Mouse (Mus musculus) embryonic stem cell, embryonic (primary cell): ENCODE measurements around the gene Cdk4.
"Not testable (repeated sequence)": the region's sequence is repeated elsewhere in the genome, so short reads cannot be mapped to it uniquely, and the experiment has no call there.

Experiments
- CTCF ChIA-PET, 4 experiments: fragments of 300-600 bp in 2 of 4; fragments of 350-600 bp in 2 of 4; sonication (Branson Sonifier 250); formaldehyde crosslinking; loops; one replicate each; lab custom pipeline; 2022; ENCODE audit warnings: inconsistent platforms in 2 of 4; lab: Charles Lee
- POLR2A ChIA-PET, 4 experiments: fragments of 300-600 bp in 2 of 4; fragments of 350-600 bp in 2 of 4; sonication (Branson Sonifier 250); formaldehyde crosslinking; loops; one replicate each; lab custom pipeline; 2022; ENCODE audit warnings: antibody characterized with exemption in 4 of 4, inconsistent platforms in 1 of 4; lab: Charles Lee

Gene Cdk4

DNA sequence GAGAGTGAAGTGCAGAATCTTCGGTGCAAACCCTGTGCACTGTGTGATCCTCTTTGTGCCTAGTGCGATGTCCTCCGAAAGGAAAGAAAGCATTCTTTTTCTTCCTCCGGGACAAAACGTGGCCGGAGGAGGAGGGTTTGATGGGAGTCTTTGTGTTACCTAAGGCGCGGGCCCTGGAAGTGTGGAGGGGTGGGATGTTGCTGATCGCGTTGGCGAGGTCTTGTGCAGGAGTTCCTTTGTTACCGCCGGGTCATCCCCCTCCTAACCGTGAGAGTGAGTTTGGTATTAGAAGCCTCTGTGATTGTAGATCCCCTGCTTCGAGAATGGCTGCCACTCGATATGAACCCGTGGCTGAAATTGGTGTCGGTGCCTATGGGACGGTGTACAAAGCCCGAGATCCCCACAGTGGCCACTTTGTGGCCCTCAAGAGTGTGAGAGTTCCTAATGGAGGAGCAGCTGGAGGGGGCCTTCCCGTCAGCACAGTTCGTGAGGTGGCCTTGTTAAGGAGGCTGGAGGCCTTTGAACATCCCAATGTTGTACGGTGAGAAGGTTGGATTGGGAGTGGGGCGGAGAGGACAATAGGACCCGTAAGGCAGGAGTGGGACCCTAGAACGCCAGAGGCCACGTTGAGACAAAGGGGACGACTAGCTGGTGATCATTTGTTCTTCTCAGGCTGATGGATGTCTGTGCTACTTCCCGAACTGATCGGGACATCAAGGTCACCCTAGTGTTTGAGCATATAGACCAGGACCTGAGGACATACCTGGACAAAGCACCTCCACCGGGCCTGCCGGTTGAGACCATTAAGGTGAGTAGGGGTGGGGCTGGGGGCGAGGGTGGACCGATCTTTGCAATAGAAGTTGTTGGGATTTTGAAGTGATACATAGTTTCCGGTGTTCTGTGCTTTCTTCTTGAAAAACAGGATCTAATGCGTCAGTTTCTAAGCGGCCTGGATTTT is 858 bp downstream of the Cdk4 start:
- POLR2A ChIA-PET, result interaction anchor here (0.6 to 3.9 kb wide), 50 partner anchors 8 to 1698 kb away, joined by 3 to 25 read pairs (median 4); partner anchors contain the start of genes Agap2 (in 3 of the 4), Eef1akmt3 (in 3 of the 4), Cyp27b1 (in 2 of the 4) and Mettl1 (in 2 of the 4)

DNA sequence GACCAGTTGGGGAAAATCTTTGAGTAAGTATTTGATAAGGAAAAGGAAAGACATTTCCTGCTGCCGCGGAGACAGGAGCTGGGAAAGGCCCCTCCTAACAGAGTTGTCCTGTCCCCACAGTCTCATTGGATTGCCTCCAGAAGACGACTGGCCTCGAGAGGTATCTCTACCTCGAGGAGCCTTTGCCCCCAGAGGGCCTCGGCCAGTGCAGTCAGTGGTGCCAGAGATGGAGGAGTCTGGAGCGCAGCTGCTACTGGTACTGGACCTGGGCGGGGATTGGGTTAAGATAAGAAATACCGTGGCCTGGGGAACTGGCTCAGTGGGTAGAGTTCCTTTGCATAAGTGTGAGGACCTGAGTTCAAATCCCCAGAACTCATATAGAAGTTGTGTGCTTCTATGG is 2.6 kb downstream of the Cdk4 start:
- POLR2A ChIA-PET, result interaction anchor here in 2 of 4 experiments (0.8 to 2.6 kb wide), 12 partner anchors 8 to 272 kb away, joined by 3 to 10 read pairs (median 3); partner anchors contain the start of genes Eef1akmt3 (in 1 of the 2), Mettl1 (in 1 of the 2) and Os9 (in 1 of the 2)
- CTCF ChIA-PET, result interaction anchor here in 2 of 4 experiments (0.5 to 0.7 kb wide), 2 partner anchors 9 to 109 kb away, joined by 3 to 5 read pairs; partner anchors contain the start of gene Agap2 (in 1 of the 2)

More for the DNA sequence above, 858 bp downstream of the Cdk4 start:
- CTCF ChIA-PET, result interaction anchor here in 3 of 4 experiments (0.6 to 1.3 kb wide), 10 partner anchors 11 to 667 kb away, joined by 3 to 9 read pairs (median 4); partner anchors contain the start of genes Agap2 (in 1 of the 3) and B4galnt1 (in 1 of the 3)

- CTCF ChIA-PET, result interaction anchor here in 3 of 4 experiments (0.5 to 0.9 kb wide), 4 partner anchors 9 to 318 kb away, joined by 3 to 5 read pairs (median 3); partner anchors contain the start of gene Agap2 (in 1 of the 3)
- POLR2A ChIA-PET, result interaction anchor here in 3 of 4 experiments (0.6 to 2.6 kb wide), 19 partner anchors 8 to 415 kb away, joined by 3 to 10 read pairs (median 3); partner anchors contain the start of genes Eef1akmt3 (in 1 of the 3), Mettl1 (in 1 of the 3) and Os9 (in 1 of the 3)
Observed at GRCm38 (mm10) chr10:127066519-127067018, 3.2 kb downstream of the Cdk4 start.

- POLR2A ChIA-PET, result interaction anchor here in 3 of 4 experiments (0.6 to 4.0 kb wide), 13 partner anchors 8 to 283 kb away, joined by 3 to 24 read pairs (median 3); partner anchors contain the start of gene Cyp27b1 (in 1 of the 3)
- CTCF ChIA-PET, result no interaction called here
Observed at GRCm38 (mm10) chr10:127068360-127069038, 5.2 kb downstream of the Cdk4 start.

DNA sequence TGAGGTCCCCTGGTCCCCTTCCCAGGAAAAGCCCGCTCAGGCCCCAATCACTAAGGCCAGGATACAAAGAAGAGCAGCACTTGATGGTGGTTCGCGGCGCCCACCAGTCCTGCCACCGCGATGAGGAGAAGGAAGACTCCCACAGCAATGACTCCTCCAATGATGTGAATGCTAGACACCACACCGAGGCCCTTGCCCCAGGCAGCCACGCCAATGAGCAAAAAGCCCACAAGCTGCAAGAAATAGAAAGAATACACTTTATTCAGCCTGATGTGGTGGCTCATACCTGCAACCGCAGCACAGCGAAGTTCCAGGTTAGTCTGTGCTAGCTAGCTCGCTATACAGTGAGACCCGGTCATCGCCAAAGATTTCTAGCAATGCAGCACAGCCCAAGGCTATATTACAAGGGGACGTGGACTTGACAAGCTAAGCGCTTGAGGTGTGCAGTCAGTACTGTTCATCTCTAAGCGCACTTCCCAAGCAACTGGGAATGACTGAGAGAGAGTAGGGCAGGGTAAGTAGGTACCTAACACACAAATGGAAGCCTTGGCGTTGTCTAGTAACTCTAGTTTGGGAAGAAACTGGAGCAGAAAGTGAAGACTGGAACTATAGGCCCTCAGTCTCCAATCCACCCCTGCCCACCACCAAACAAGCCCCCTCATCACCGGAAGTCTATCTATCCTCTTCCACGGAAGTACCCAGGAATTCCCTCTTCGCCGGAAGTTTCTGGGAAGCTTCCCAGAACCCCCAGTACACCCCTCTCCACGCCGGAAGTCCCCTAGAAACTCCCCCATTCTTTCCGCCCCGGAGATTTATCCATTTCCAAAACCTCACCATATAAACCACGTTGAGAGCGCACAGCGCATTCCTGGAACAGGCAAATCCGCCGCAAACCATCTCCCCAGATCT is 6.2 kb downstream of the Cdk4 start:
- ChIA-PET POLR2A (interaction anchor here in 3 of 4 experiments (0.6 to 4.0 kb wide), 30 partner anchors 9 to 300 kb away, joined by 3 to 24 read pairs (median 3); partner anchors contain the start of genes Os9 (in 2 of the 3), B4galnt1 (in 1 of the 3), Cyp27b1 (in 1 of the 3) and March9 (in 1 of the 3)), CTCF (interaction anchor here in 3 of 4 experiments (0.5 to 0.6 kb wide), 4 partner anchors 127 to 323 kb away, joined by 3 to 7 read pairs (median 4); no protein-coding TSS in a partner anchor)

- POLR2A ChIA-PET, result interaction anchor here in 3 of 4 experiments (0.6 to 4.0 kb wide), 28 partner anchors 8 to 299 kb away, joined by 3 to 24 read pairs (median 4); partner anchors contain the start of genes Os9 (in 2 of the 3), B4galnt1 (in 1 of the 3), Cyp27b1 (in 1 of the 3) and March9 (in 1 of the 3)
Observed at GRCm38 (mm10) chr10:127070190-127071121, 7.1 kb downstream of the Cdk4 start, which contains the start of gene Tspan31. Gene Tspan31, minus strand, starts transcription at chr10:127070264.

DNA sequence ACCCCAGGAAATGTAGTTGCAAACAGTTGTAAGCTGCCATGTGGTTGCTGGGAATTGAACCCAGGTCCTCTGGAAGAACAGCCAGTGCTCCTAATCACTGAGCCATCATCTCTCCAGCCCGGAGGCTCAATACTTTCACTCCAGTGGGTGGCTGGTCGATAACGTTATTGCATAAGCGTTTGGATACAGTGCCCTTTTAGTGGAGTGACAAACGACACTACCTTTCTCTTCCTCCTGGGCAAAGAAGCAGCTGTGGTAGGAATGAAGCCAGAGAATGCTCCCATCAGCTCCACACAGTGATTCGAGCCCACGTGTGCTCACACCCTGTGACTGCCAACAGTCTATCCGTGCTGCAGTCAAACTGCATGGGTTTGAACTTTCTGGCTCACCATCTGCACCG is 7.9 kb downstream of the Cdk4 start:
- ChIA-PET CTCF (no interaction called here), POLR2A (interaction anchor here in 3 of 4 experiments (0.7 to 4.0 kb wide), 11 partner anchors 8 to 94 kb away, joined by 3 to 24 read pairs (median 5); partner anchors contain the start of genes B4galnt1 (in 1 of the 3), Cdk4 (in 1 of the 3) and Os9 (in 1 of the 3))

More at GRCm38 (mm10) chr10:127070190-127071121, 7.1 kb downstream of the Cdk4 start, which contains the start of gene Tspan31:
- CTCF ChIA-PET, result interaction anchor here in 3 of 4 experiments (0.5 to 0.6 kb wide), 3 partner anchors 128 to 322 kb away, joined by 3 to 7 read pairs (median 5); no protein-coding TSS in a partner anchor

DNA sequence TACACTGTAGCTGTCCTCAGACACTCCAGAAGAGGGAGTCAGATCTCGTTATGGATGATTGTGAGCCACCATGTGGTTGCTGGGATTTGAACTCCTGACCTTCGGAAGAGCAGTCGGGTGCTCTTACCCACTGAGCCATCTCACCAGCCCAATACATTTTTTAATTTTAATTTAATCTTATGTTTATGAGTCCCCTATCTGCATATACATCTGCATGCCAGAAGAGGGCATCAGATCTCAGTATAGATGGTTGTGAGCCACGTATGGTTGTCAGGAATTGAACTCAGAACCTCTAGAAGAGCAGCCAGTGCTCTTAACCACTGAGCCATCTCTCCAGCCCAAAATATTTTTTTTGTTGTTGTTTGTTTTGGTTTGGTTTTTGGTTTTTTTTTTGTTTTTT is 8.9 kb downstream of the Cdk4 start:
- CTCF ChIA-PET, result not testable (repeated sequence)
- POLR2A ChIA-PET, result interaction anchor here in 2 of 4 experiments (0.7 to 4.0 kb wide), 6 partner anchors 7 to 49 kb away, joined by 3 to 24 read pairs (median 5); partner anchors contain the start of genes Cdk4 (in 1 of the 2) and Os9 (in 1 of the 2)

GRCm38 (mm10) chr10:127072969-127073368 is 9.6 kb downstream of the Cdk4 start:
- POLR2A ChIA-PET, result interaction anchor here in 3 of 4 experiments (0.6 to 1.6 kb wide), 5 partner anchors 8 to 261 kb away, joined by 3 to 6 read pairs (median 3); partner anchors contain the start of gene Cdk4 (in 2 of the 3)
- CTCF ChIA-PET, result interaction anchor here in 1 of 4 experiments (0.6 kb wide), 1 partner anchor 11 kb away, joined by 3 read pairs; no protein-coding TSS in a partner anchor

DNA sequence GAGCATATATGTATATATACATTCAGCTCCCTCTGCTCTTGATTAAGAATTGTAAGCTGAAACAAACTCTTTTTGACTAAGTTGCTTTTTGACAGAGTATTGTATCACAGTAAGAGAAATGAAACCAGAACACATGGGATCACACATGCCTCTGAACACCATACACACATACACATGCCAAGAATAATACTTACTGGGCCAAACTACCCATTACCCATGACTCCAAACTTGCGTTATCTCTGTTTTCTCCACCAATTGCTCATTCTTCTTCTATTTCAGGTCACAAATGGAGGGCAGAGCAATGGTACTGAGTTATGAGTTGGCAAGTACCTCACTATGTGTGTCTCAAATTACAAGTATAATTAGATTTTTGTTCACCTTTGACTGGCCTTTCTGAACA is 10.6 kb downstream of the Cdk4 start:
- ChIA-PET CTCF (interaction anchor here in 3 of 4 experiments (0.6 to 1.9 kb wide), 5 partner anchors 11 to 37 kb away, joined by 3 to 7 read pairs (median 4); no protein-coding TSS in a partner anchor), POLR2A (interaction anchor here in 3 of 4 experiments (1.0 to 2.7 kb wide), 4 partner anchors 9 to 17 kb away, joined by 3 to 23 read pairs (median 4); partner anchors contain the start of gene Cdk4 (in 2 of the 3))

GRCm38 (mm10) chr10:127075080-127075479 is 11.7 kb downstream of the Cdk4 start, which contains the start of gene Agap2:
Gene Agap2, plus strand, starts transcription at chr10:127075284.
- CTCF ChIA-PET, result interaction anchor here in 3 of 4 experiments (0.5 to 2.5 kb wide), 23 partner anchors 9 to 1625 kb away, joined by 3 to 8 read pairs (median 4); partner anchors contain the start of genes Atp23 (in 1 of the 3), Cdk4 (in 1 of the 3), Cyp27b1 (in 1 of the 3) and Gli1 (in 1 of the 3)
- POLR2A ChIA-PET, result interaction anchor here in 3 of 4 experiments (0.5 to 2.7 kb wide), 10 partner anchors 8 to 105 kb away, joined by 3 to 23 read pairs (median 6); partner anchors contain the start of gene Cdk4 (in 3 of the 3)

DNA sequence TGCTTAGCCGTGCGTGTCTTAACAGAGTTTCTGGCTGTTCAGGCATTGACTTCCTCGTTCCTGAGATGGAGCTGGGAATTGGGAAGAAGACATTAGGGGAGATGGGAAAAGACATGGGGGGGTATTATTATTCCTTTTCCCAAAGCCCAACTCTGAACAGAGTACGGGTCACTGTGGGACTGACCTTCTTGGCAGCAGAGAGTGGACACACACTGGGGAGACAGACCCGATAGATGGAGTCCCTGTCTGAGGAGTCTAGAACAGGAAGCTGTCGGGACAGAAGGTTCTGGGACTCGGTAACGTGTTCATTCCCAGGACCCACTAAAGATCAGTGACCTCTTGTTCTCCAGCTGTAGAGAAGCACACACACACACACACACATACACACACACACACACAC is 12.3 kb downstream of the Cdk4 start:
- ChIA-PET POLR2A (interaction anchor here in 3 of 4 experiments (0.5 to 2.7 kb wide), 12 partner anchors 8 to 996 kb away, joined by 3 to 23 read pairs (median 5); partner anchors contain the start of genes Cdk4 (in 3 of the 3) and Avil (in 1 of the 3)), CTCF (interaction anchor here in 3 of 4 experiments (0.6 to 2.5 kb wide), 20 partner anchors 9 to 1624 kb away, joined by 3 to 8 read pairs (median 4); partner anchors contain the start of genes Atp23 (in 1 of the 3), Cdk4 (in 1 of the 3), Cyp27b1 (in 1 of the 3) and Gli1 (in 1 of the 3))

GRCm38 (mm10) chr10:127076082-127076481 is 12.7 kb downstream of the Cdk4 start:
- CTCF ChIA-PET, result interaction anchor here in 1 of 4 experiments (0.6 to 2.5 kb wide), 5 partner anchors 9 to 258 kb away, joined by 3 to 8 read pairs (median 4); no protein-coding TSS in a partner anchor

More at GRCm38 (mm10) chr10:127076082-127076481, 12.7 kb downstream of the Cdk4 start:
- POLR2A ChIA-PET, result interaction anchor here in 3 of 4 experiments (0.6 to 2.7 kb wide), 13 partner anchors 8 to 997 kb away, joined by 3 to 23 read pairs (median 5); partner anchors contain the start of genes Cdk4 (in 3 of the 3) and Avil (in 1 of the 3)
